Mouse (Mus musculus) spleen, embryonic (tissue): ENCODE results near the gene Lmod2.

Experiments
- CTCF ChIA-PET: fragments of 350-600 bp; sonication (Branson Sonifier 250); formaldehyde crosslinking; loops from one replicate; lab custom pipeline; 2022; lab: Charles Lee

Gene Lmod2

GRCm38 (mm10) chr6:24601668-24602067, 4.1 kb downstream of the Lmod2 start:
- CTCF ChIA-PET: no interaction called here

DNA sequence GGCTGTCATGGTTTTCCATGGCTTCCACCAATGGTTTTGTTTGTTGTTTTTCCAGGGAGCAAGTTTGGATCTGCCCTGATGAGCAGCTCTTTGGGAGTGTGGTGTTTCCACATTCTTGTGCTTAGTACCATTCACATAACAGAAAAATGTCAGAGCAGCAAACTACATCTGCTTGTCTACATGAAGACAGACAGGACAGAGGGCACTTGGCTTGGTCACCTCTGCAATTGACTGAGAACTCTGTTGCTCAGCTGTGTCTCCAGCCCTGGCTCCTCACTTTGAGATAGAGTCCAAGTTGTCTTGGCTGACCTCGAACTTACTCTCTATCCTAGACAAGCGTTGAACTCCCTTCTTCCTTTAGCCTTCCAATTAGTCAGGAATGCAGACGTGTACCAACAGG, 4.8 kb downstream of the Lmod2 start:
- CTCF ChIA-PET: no interaction called here

DNA sequence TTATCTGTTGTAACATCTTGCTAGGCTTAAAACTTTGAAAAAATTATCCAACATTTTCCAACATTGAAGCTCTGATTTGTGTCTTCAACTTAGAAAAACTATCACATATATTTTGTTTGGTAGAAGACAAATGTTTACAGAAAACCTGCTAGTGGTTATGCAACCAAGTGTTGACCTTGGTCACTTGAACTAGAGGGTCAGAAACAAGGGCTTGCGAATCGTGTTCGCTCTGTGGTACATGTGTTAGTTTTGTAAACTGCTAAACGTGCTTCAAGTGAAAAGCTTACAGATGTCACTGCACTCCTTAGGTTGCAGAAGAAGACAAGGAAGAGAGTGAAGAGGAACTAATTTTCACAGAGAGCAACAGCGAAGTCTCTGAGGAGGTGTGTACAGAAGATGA, 5.4 kb downstream of the Lmod2 start:
- CTCF ChIA-PET: no interaction called here

DNA sequence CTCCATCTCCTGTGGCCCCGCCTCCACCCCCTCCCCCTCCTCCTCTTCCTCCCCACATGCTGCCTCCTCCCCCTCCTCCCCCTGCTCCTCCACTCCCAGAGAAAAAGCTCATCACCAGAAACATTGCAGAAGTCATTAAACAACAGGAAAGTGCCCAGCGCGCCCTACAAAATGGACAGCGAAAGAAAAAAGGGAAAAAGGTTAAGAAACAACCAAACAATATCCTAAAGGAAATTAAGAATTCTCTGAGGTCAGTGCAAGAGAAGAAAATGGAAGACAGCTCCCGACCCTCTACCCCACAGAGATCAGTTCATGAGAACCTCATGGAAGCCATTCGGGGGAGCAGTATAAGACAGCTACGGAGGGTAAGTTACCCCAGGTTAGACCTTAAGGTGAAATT, 6.7 kb downstream of the Lmod2 start:
- CTCF ChIA-PET: no interaction called here

- CTCF ChIA-PET: no interaction called here
Observed at GRCm38 (mm10) chr6:24605631-24606030, 8.1 kb downstream of the Lmod2 start.

DNA sequence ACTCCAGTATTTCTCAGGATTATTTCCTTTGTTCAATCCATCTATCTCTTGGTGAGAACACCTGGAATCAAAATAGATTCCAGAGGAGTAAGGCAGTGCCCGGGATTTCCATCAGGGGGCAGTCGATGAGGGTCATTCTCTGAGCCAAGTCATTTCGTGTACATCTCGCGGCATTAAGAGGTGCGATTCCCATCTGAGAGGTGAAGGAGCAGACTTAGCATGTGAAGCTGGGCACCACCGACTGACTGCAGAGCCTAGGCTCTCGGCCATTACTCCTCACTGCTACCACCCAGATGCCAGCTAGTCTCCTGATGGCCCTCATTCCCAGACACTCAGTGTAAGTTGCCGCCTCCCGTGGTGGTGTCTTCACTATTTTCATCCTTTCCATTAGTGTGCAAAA, 8.9 kb downstream of the Lmod2 start:
- CTCF ChIA-PET: no interaction called here

DNA sequence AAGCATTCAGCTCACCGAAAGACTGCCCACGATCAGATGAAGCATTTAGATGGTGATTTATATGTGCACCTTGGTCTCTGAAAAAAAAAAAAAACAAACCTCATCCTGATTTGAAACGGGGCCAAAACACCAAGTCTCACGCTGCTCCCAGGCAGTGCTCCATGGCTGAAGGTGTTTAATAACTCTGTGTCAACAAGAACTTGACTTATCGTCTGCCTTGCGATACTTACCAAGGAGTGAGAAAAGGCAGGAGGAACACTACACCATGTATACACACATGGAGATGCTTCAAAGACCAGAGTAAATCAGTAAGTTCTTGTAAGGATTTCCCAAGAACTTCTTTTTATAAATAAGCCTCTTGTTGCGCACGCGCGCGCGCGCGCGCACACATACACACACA, 10.0 kb downstream of the Lmod2 start:
- CTCF ChIA-PET: no interaction called here

DNA sequence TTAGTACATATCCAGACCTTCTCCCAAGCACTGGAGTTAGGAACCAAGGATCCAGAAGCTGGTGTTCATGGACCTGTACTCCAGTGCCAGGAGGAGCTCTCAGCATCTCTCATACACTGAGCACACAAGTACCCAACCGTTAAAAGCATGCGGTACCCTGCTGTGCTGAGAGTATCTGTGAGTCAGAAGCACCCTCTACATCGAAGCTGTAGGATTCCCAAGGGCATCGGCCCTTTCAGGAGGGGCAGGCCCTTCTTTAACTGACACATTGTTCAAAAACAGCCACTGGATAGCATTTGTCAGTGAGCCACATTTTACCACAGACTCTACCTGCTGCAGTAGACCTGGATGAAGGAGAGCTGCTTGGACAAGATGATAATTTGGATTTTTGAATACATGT, 10.6 kb downstream of the Lmod2 start:
- CTCF ChIA-PET: no interaction called here

- CTCF ChIA-PET: no interaction called here
Observed at GRCm38 (mm10) chr6:24608682-24609081, 11.1 kb downstream of the Lmod2 start.

DNA sequence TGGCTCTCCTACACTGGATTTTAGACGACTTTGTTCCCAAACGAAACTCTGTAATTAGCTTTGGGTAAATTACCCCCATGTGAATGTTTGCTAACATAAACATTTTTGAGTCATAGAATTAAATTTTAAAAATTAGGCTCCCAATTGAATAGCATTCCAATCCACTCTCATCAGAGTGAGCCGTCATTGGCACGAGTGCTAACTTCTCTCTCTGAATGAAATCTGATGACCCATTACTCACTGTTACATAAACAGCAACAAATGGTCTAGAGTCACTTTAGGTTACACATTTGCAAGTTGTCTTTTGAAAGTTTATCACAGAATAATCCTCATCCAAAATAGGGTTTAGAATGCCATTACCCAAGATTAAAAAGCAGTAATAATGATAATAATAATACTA, 12.0 kb downstream of the Lmod2 start:
- CTCF ChIA-PET: no interaction called here

DNA sequence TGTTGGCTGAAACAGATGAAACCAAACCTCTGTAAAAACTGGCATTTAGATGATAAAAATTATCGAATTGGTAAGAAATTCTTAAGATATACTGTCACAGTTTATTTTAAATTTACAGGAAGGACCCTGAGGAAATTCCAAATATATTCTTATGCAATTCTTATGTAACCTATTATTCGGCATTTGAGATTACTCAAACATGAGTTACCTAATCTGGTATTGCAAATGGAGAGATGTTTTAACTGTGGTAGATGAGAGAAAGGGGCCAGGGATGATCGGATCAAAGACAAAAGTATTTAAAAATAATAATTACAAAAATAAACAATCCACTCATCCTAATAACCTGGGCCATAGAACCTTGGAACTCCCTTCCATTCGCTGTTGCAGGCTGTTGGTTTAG, 12.8 kb downstream of the Lmod2 start:
- CTCF ChIA-PET: no interaction called here

GRCm38 (mm10) chr6:24612074-24612755, 14.7 kb downstream of the Lmod2 start:
- CTCF ChIA-PET: no interaction called here

- CTCF ChIA-PET: no interaction called here
Observed at GRCm38 (mm10) chr6:24613346-24613745, 15.8 kb downstream of the Lmod2 start.

GRCm38 (mm10) chr6:24613918-24614317, 16.4 kb downstream of the Lmod2 start:
- CTCF ChIA-PET: no interaction called here

- CTCF ChIA-PET: no interaction called here
Observed at GRCm38 (mm10) chr6:24616746-24617145, 19.2 kb downstream of the Lmod2 start.

DNA sequence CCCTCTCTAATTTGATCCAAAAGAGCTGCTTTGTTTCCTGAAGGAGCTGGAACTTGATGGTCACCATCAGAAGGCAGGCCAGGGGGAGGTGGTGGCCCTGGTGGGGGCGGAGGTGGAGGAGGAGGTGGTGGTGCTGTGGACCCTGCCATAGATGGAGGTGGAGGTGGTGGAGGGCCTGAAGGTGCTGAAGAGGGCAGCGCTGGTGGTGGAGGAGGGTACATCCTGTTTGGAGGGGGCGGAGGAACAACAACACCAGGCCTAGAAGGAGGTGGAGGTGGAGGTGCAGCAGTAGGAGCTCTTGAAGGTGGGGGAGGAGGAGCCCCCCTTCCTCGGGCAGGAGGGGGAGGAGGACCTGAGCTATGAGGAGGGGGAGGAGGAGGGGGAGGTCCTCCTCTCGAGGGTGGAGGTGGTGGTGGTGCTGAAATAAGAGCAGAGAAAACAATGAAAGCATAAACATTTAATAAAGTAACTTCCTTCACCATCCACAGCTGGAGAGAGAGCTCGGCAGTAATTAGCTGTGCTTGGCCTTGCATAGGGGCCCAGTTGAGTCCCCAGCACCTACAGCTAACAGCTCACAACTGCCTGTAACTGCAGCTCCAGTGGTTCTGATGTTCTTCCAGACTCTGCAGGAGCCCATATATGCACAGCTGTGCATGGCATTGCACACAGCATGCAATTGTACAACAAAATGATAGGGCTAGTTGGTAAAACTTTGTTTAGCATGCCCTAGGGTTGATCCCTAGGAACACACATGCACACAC, 21.9 kb downstream of the Lmod2 start:
- CTCF ChIA-PET: no interaction called here

DNA sequence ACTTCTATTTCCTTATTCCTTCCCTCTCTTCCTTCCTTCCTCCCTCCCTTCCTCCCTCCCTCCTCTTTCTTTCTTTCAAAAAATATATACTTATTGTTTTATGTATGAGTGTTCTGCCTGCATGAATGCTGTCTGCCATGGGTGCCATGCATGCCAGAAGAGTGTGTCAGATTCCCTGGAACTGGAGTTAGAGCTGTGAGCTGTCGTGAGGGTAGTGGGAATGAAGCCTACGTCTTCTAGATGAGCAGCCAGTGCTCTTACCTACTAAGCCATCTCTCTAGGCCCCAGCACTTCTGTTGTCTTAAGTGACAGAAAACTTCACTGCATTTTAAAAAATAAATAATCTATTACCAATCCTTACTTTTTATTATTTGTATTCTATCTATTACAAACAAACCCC, 23.4 kb downstream of the Lmod2 start:
- CTCF ChIA-PET: no interaction called here

DNA sequence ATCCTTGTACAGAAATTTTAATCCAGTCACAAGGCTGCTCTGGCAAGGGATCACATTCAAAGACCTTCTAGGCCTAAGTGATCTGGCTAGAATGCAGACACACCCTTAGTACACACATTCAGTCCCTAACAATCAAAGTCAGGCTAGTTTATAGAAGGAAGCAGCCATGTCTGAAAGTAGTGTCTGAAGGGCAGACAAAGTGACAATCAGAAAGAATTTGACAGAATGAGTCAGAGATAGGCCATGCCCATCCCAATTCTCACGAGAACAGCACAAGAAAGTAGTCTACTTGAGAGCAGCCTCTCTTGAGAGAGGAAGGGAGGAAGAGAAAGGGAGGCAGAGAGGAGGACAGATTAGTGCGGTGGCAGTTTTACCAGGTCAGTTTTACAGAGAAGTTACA, 24.5 kb downstream of the Lmod2 start:
- CTCF ChIA-PET: no interaction called here

- CTCF ChIA-PET: no interaction called here
Observed at GRCm38 (mm10) chr6:24627586-24628030, 30.0 kb downstream of the Lmod2 start.

DNA sequence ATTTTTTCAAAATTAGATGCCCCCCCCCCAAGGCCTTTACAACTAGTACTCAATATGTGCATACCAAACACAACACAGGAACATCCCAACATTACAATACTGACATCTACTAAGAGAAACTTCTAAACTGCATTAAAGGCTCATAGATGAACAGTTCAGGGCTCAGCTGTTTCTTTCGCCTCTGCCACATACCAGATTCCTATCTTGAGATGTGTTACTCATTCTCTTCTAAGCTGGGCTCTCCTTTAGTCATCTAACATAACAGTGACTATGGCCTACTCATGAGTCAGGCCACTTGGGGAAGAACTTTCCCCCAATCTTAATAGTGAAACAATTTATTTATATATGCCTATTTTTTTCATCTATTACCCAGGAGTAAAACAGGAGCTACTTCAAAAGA, 30.9 kb downstream of the Lmod2 start:
- CTCF ChIA-PET: no interaction called here

DNA sequence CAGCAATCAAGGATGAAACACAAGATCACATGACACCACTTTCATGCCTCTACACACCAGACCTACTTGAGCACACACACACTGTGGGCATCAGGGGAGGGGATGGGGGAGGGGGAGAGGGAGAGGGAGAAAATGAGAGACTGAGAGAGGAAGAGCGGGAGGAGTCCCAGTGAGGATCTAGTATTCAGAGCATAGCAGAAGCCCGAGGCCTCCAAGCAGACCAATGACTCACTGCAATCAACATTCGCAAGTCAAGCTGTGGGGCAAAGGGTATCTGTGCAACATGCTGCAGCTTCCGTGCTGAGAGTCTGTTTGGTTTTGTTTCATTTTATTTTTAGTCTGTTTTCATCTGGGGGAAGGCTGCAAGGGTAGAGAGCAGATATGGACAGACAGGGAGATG, 34.5 kb downstream of the Lmod2 start:
- CTCF ChIA-PET: no interaction called here

- CTCF ChIA-PET: no interaction called here
Observed at GRCm38 (mm10) chr6:24634065-24634464, 36.5 kb downstream of the Lmod2 start.

DNA sequence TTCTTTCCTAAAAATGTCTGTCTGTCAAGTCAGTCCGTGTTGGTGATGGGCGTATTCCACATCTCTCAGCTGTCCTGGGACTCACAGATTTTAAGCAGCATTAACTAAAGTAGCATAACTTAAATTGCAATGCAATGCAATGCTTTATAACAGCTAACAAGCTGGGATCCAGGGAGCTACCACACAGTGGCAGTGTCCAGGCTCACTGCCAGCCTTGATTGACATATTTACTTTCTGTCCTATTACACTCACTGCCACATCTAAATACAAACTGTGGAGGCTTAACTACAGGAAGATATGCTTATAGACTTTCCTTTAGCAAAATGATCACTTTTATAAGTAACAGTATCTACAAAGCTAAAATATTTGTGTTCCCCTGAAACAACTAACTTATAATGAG, 38.3 kb downstream of the Lmod2 start:
- CTCF ChIA-PET: no interaction called here

GRCm38 (mm10) chr6:24641286-24641685, 43.7 kb downstream of the Lmod2 start:
- CTCF ChIA-PET: no interaction called here
